Mouse (Mus musculus) neural tube, embryonic 11.5 days (tissue): ENCODE data around the gene R3hcc1l. TPM values are rescaled to one million over a fixed set of nuclear protein-coding genes. Genes with fewer than 3 reads are reported as not detected.

Experiments used
- ATAC-seq: fragments of 200-750 bp; cut with Nextera tagmentation; 2 replicates; pipeline ENCODE4 v1.8.0; 2017; ENCODE audit warnings: moderate number of reproducible peaks, mild to moderate bottlenecking, moderate TSS enrichment, moderate library complexity; ENCODE audit not compliant: insufficient read depth, low FRiP score, low TSS enrichment
- DNase-seq: peaks from one replicate; pipeline ENCODE4 v3.0.0-alpha.2; 2015; ENCODE audit warnings: low spot score
- H3K27ac ChIP-seq: fragments of 300-500 bp; sonication (generic); 2 replicates; pipeline ENCODE4 v1.5.1; 2014; ENCODE audit warnings: low read depth, mild to moderate bottlenecking, low read length
- H3K27me3 ChIP-seq: fragments of 300-500 bp; sonication (generic); 2 replicates; pipeline ENCODE4 v1.6.1; 2014; ENCODE audit warnings: mild to moderate bottlenecking, low read length, mixed read lengths; ENCODE audit not compliant: control insufficient read depth, insufficient read depth
- H3K36me3 ChIP-seq: fragments of 300-500 bp; sonication (generic); 2 replicates; pipeline ENCODE4 v1.6.1; 2014; ENCODE audit warnings: mild to moderate bottlenecking, low read length, moderate library complexity, mixed read lengths; ENCODE audit not compliant: control insufficient read depth, insufficient read depth
- H3K4me1 ChIP-seq: fragments of 300-500 bp; sonication (generic); 2 replicates; pipeline ENCODE4 v1.6.1; 2014; ENCODE audit warnings: low read length, mixed read lengths; ENCODE audit not compliant: control insufficient read depth, insufficient read depth
- H3K4me2 ChIP-seq: fragments of 300-500 bp; sonication (generic); 2 replicates; pipeline ENCODE4 v1.6.1; 2014; ENCODE audit warnings: low read depth, mild to moderate bottlenecking, moderate library complexity
- H3K4me3 ChIP-seq: fragments of 300-500 bp; sonication (generic); 2 replicates; pipeline ENCODE4 v1.5.1; 2014; ENCODE audit warnings: low read depth, low read length
- H3K9ac ChIP-seq: fragments of 300-500 bp; sonication (generic); 2 replicates; pipeline ENCODE4 v1.6.1; 2014; ENCODE audit warnings: mild to moderate bottlenecking, low read length
- H3K9me3 ChIP-seq: fragments of 300-500 bp; sonication (generic); 2 replicates; pipeline ENCODE4 v1.6.1; 2016; ENCODE audit warnings: low read length; ENCODE audit not compliant: control insufficient read depth
- WGBS: fragments of 180-500 bp; shearing (Covaris S2); extraction: QIAGEN DNeasy Blood & Tissue Kit; methylation state at CpG from one replicate; pipeline ENCODE4 v1.1.7; 2014; 5-methylcytosine and 5-hydroxymethylcytosine counted together
- polyA plus RNA-seq: library from polyadenylated mRNA; unstranded; fragments of >200 nt; fragmentation: Nextera tagmentation; extraction: Ambion mirVana; gene quantifications from 2 replicates; pipeline ENCODE4 v1.2.1, GENCODE M21; 2014

The R3hcc1l gene
- polyA plus RNA-seq, 1 experiment from 2014 or later: 20.8 TPM

GRCm38 (mm10) chr19:42566283-42567019 is 47.9 kb downstream of the R3hcc1l start:
- no peak overlapping the region for H3K9ac ChIP-seq
- no peak overlapping the region for H3K27ac ChIP-seq
- DNase-seq: no peak
- WGBS: 96% methylated on average over 4 of the region's 4 CpGs
- no peaks in the 10 kb centered on the region for H3K9me3 ChIP-seq
- H3K27me3 ChIP-seq: no peaks in the 10 kb centered on the region
- H3K4me1 ChIP-seq: no peaks in the 10 kb centered on the region
- no peak overlapping the region for H3K4me2 ChIP-seq
- no peaks in the 10 kb centered on the region for H3K36me3 ChIP-seq
- no peak overlapping the region for H3K4me3 ChIP-seq
- ATAC-seq: no peak

GRCm38 (mm10) chr19:42567020-42567419 is 48.5 kb downstream of the R3hcc1l start:
- Histone ChIP-seq H3K4me1 (no peaks in the 10 kb centered on the region), H3K27me3 (no peaks in the 10 kb centered on the region), H3K36me3 (no peaks in the 10 kb centered on the region), H3K4me2 (no peak overlapping the region), H3K9me3 (no peaks in the 10 kb centered on the region), H3K9ac (no peak overlapping the region), H3K4me3 (no peak overlapping the region), H3K27ac (no peak overlapping the region)
- DNase-seq (no peak), ATAC-seq (no peak)

GRCm38 (mm10) chr19:42569076-42569475 is 50.5 kb downstream of the R3hcc1l start:
- Histone ChIP-seq H3K9me3 (no peaks in the 10 kb centered on the region), H3K27ac (no peak overlapping the region), H3K4me2 (no peak overlapping the region), H3K9ac (no peak overlapping the region), H3K4me1 (no peaks in the 10 kb centered on the region), H3K27me3 (no peaks in the 10 kb centered on the region), H3K36me3 (no peaks in the 10 kb centered on the region), H3K4me3 (no peak overlapping the region)
- DNase-seq: no peak
- 92% methylated on average over 2 of the region's 2 CpGs for WGBS
- ATAC-seq: no peak

GRCm38 (mm10) chr19:42571291-42571690 is 52.7 kb downstream of the R3hcc1l start:
- Histone ChIP-seq H3K27me3 (no peaks in the 10 kb centered on the region), H3K36me3 (no peaks in the 10 kb centered on the region), H3K4me3 (no peak overlapping the region), H3K4me2 (no peak overlapping the region), H3K9me3 (no peaks in the 10 kb centered on the region), H3K9ac (no peak overlapping the region), H3K4me1 (no peaks in the 10 kb centered on the region), H3K27ac (no peak overlapping the region)
- 76% methylated on average over 4 of the region's 4 CpGs for WGBS
- DNase-seq (no peak), ATAC-seq (no peak)

GRCm38 (mm10) chr19:42575317-42575716 is 56.8 kb downstream of the R3hcc1l start:
- H3K27me3 ChIP-seq: no peaks in the 10 kb centered on the region
- 83% methylated on average over 2 of the region's 2 CpGs for WGBS
- no peak overlapping the region for H3K4me3 ChIP-seq
- no peaks in the 10 kb centered on the region for H3K9me3 ChIP-seq
- no peaks in the 10 kb centered on the region for H3K36me3 ChIP-seq
- no peak for DNase-seq
- H3K4me2 ChIP-seq: no peak overlapping the region
- no peak overlapping the region for H3K9ac ChIP-seq
- H3K4me1 ChIP-seq: no peaks in the 10 kb centered on the region
- ATAC-seq: no peak
- H3K27ac ChIP-seq: no peak overlapping the region

GRCm38 (mm10) chr19:42576856-42577255 is 58.3 kb downstream of the R3hcc1l start:
- Histone ChIP-seq H3K36me3 (no peaks in the 10 kb centered on the region), H3K4me2 (no peak overlapping the region), H3K27ac (no peak overlapping the region), H3K4me3 (no peak overlapping the region), H3K9me3 (no peaks in the 10 kb centered on the region), H3K4me1 (no peaks in the 10 kb centered on the region), H3K9ac (no peak overlapping the region), H3K27me3 (no peaks in the 10 kb centered on the region)
- DNase-seq (no peak), ATAC-seq (no peak)
- 75% methylated on average over 1 of the region's 1 CpGs for WGBS

GRCm38 (mm10) chr19:42578631-42579030 is 60.1 kb downstream of the R3hcc1l start:
- ATAC-seq (no peak), DNase-seq (no peak)
- Histone ChIP-seq H3K4me2 (no peak overlapping the region), H3K27ac (no peak overlapping the region), H3K36me3 (no peaks in the 10 kb centered on the region), H3K27me3 (no peaks in the 10 kb centered on the region), H3K4me1 (no peaks in the 10 kb centered on the region), H3K4me3 (no peak overlapping the region), H3K9me3 (no peaks in the 10 kb centered on the region), H3K9ac (no peak overlapping the region)
- 85% methylated on average over 4 of the region's 4 CpGs for WGBS

GRCm38 (mm10) chr19:42580701-42581100 is 62.1 kb downstream of the R3hcc1l start:
- Histone ChIP-seq H3K4me2 (no peak overlapping the region), H3K4me3 (no peak overlapping the region), H3K36me3 (no peaks in the 10 kb centered on the region), H3K9me3 (no peaks in the 10 kb centered on the region), H3K9ac (no peak overlapping the region), H3K4me1 (no peaks in the 10 kb centered on the region), H3K27me3 (no peaks in the 10 kb centered on the region), H3K27ac (no peak overlapping the region)
- WGBS: 33% methylated on average over 4 of the region's 4 CpGs
- DNase-seq: no peak
- ATAC-seq: no peak

- DNase-seq (no peak), ATAC-seq (no peak)
- Histone ChIP-seq H3K4me1 (no peaks in the 10 kb centered on the region), H3K9ac (no peak overlapping the region), H3K4me3 (no peak overlapping the region), H3K4me2 (no peak overlapping the region), H3K27me3 (no peaks in the 10 kb centered on the region), H3K27ac (no peak overlapping the region), H3K36me3 (no peaks in the 10 kb centered on the region), H3K9me3 (no peaks in the 10 kb centered on the region)
- 89% methylated on average over 13 of the region's 13 CpGs for WGBS
Measured at GRCm38 (mm10) chr19:42582811-42583370, 64.3 kb downstream of the R3hcc1l start.
